Mouse (Mus musculus): ENCODE measurements at regions not wholly inside any gene's neighbourhood (a gene's known extent, or its start where the extent isn't known, plus 50 kb on each side); places are given as distances from the start of the nearest gene placed in this dataset.

DNA sequence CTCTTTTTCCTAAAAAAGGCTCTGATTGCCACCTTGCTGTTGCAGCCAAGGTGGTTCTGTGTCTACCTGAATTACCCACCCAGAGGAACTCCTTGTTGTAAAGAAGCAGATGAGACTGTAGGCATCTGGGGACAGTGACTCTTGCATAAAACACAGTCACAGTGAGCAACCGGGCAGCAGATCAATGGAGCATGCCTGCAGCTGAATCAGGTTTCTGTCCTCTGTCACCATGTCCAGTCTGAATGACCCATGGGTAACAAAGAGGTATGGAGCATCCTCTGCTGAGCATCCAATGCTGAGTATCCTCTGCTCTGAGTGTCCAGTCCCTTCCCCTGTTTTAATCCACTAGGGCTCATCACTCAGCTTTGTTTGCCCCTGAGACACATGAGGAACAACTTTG lies 172.1 kb upstream of the Ankrd50 start:
- TF ChIP-seq CTCF (IDR thresholded peaks at IDR 0.05; ENCODE audit: control insufficient read depth, insufficient read depth, low read length) = no peak
- no peak for TF ChIP-seq POLR2A (IDR thresholded peaks at IDR 0.05; ENCODE audit: borderline replicate concordance, control insufficient read depth, low read depth, low read length)
